Mouse (Mus musculus) embryo, embryonic 10 days (tissue): ENCODE data around the gene Nod2.

Experiments used
- DNase-seq: peaks from one replicate; pipeline ENCODE4 v3.0.0-alpha.2; 2015; ENCODE audit warnings: low spot score

The Nod2 gene

GRCm38 (mm10) chr8:88646837-88647778 is at the start of gene Nod2:
Gene Nod2 (plus strand): TSS chr8:88647315.
- DNase-seq: peak; percentile 72

- no peak for DNase-seq
These were observed 48.5 kb upstream of the Nod2 start for GRCm38 (mm10) chr8:88598578-88598977.

- no peak for DNase-seq
These were observed 47.6 kb upstream of the Nod2 start for GRCm38 (mm10) chr8:88599491-88599890.

GRCm38 (mm10) chr8:88603446-88603989 is 43.6 kb upstream of the Nod2 start:
- no peak for DNase-seq

- peak; percentile 90 for DNase-seq
These were observed 42.8 kb upstream of the Nod2 start for GRCm38 (mm10) chr8:88604065-88605038.

GRCm38 (mm10) chr8:88605361-88606040 is 41.6 kb upstream of the Nod2 start:
- DNase-seq: peak; percentile 41

- DNase-seq: no peak
These were observed 38.1 kb upstream of the Nod2 start for GRCm38 (mm10) chr8:88609036-88609435.

- no peak for DNase-seq
These were observed 36.8 kb upstream of the Nod2 start for GRCm38 (mm10) chr8:88610271-88610670.

- no peak for DNase-seq
These were observed 32.1 kb upstream of the Nod2 start for GRCm38 (mm10) chr8:88614981-88615380.

- DNase-seq: no peak
These were observed 28.5 kb upstream of the Nod2 start for GRCm38 (mm10) chr8:88618612-88619011.

- DNase-seq: no peak
These were observed 27.6 kb upstream of the Nod2 start for GRCm38 (mm10) chr8:88619513-88619912.

GRCm38 (mm10) chr8:88620931-88621330 is 26.2 kb upstream of the Nod2 start:
- no peak for DNase-seq

GRCm38 (mm10) chr8:88621408-88621807 is 25.7 kb upstream of the Nod2 start:
- peak; percentile 87 for DNase-seq

- no peak for DNase-seq
These were observed 23.8 kb upstream of the Nod2 start for GRCm38 (mm10) chr8:88623351-88623750.

GRCm38 (mm10) chr8:88624276-88624675 is 22.8 kb upstream of the Nod2 start:
- DNase-seq: no peak

- no peak for DNase-seq
These were observed 20.7 kb upstream of the Nod2 start for GRCm38 (mm10) chr8:88626433-88626832.

GRCm38 (mm10) chr8:88626940-88627264 is 20.2 kb upstream of the Nod2 start:
- no peak for DNase-seq

GRCm38 (mm10) chr8:88627265-88627991 is 19.7 kb upstream of the Nod2 start:
- peak; percentile 91 for DNase-seq

- peak; percentile 22 for DNase-seq
These were observed 18.9 kb upstream of the Nod2 start for GRCm38 (mm10) chr8:88628001-88628774.

GRCm38 (mm10) chr8:88630225-88630624 is 16.9 kb upstream of the Nod2 start:
- DNase-seq: no peak
